Mouse (Mus musculus): ENCODE measurements at regions not wholly inside any gene's neighbourhood (a gene's known extent, or its start where the extent isn't known, plus 50 kb on each side); places are given as distances from the start of the nearest gene placed in this dataset.
"Not testable (repeated sequence)": the region's sequence is repeated elsewhere in the genome, so short reads cannot be mapped to it uniquely, and the experiment has no call there.

DNA sequence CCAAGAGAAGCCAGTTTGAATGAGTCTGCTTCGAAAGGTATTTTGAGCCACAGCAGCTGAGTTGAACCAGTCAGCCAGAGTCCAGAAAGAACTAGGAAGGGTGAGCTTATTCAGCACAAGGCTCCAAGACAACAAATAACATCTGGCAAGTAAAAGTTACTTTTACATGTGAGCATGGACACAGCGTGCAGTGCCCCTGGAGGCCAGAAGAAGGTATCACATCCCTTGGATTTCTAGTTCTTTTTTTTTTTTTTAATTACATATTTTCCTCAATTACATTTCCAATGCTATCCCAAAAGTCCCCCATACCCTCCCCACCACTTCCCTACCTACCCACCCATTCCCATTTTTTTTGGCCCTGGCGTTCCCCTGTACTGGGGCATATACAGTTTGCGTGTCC lies 367.4 kb downstream of the Gm9008 start:
- H3K4me2 ChIP-seq (replicated peaks); H3K9ac ChIP-seq (replicated peaks); H3K36me3 ChIP-seq; H3K27me3 ChIP-seq; H3K27ac ChIP-seq (replicated peaks); H3K4me1 ChIP-seq; H3K4me3 ChIP-seq; ATAC-seq (replicated peaks); H3K9me3 ChIP-seq: not testable (repeated sequence)
- WGBS, result 87% methylated on average over 4 of the region's 4 CpGs

- H3K27ac ChIP-seq (replicated peaks), result no peak overlapping the region
- no peak for ATAC-seq (replicated peaks)
- no peaks in the 10 kb centered on the region for H3K36me3 ChIP-seq
- no peak overlapping the region for H3K4me3 ChIP-seq
- H3K4me1 ChIP-seq, result no peaks in the 10 kb centered on the region
- no peaks in the 10 kb centered on the region for H3K27me3 ChIP-seq
- H3K9ac ChIP-seq (replicated peaks), result no peak overlapping the region
- H3K9me3 ChIP-seq, result no peaks in the 10 kb centered on the region
- no peak overlapping the region for H3K4me2 ChIP-seq (replicated peaks)
Observed at GRCm38 (mm10) chr6:76115758-76116157, 381.8 kb downstream of the Gm9008 start.

DNA sequence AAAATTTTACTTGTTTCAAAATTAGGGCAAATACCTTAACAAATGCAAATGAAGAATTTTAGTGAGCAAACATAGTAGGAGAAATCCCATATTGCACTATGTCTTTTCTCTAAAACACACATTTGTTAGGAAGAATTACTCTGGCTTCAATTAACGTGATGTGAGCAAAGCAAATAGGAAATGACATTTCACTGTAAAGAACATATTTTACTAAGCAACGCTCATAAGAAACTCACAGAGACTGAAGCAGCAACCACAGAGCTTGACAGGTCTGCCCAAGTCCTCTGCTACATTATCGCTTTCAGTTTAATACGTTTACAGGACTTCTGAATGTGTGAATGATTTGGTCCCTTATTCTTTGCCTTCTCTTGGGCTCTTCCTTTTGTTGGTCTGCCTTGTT lies 383.2 kb downstream of the Gm9008 start:
- Histone ChIP-seq H3K4me1 (no peaks in the 10 kb centered on the region), H3K36me3 (no peaks in the 10 kb centered on the region), H3K4me3 (no peak overlapping the region), H3K9me3 (no peaks in the 10 kb centered on the region), H3K4me2 (replicated peaks) (no peak overlapping the region), H3K27me3 (no peaks in the 10 kb centered on the region), H3K9ac (replicated peaks) (no peak overlapping the region), H3K27ac (replicated peaks) (no peak overlapping the region)
- WGBS, result 88% methylated on average over 4 of the region's 4 CpGs
- ATAC-seq (replicated peaks), result no peak

- H3K27me3 ChIP-seq, result no peaks in the 10 kb centered on the region
- H3K27ac ChIP-seq (replicated peaks), result no peak overlapping the region
- ATAC-seq (replicated peaks), result no peak
- H3K9me3 ChIP-seq, result no peaks in the 10 kb centered on the region
- WGBS, result 91% methylated on average over 4 of the region's 4 CpGs
- H3K36me3 ChIP-seq, result no peaks in the 10 kb centered on the region
- H3K4me3 ChIP-seq, result no peak overlapping the region
- no peak overlapping the region for H3K9ac ChIP-seq (replicated peaks)
- no peak overlapping the region for H3K4me2 ChIP-seq (replicated peaks)
- H3K4me1 ChIP-seq, result no peaks in the 10 kb centered on the region
Observed at GRCm38 (mm10) chr6:76065383-76065782, 432.2 kb downstream of the Gm9008 start.

GRCm38 (mm10) chr6:76052652-76053313 lies 444.8 kb downstream of the Gm9008 start:
- H3K9ac ChIP-seq (replicated peaks), result no peak overlapping the region
- peak; percentile 90 for ATAC-seq (replicated peaks)
- no peak overlapping the region for H3K4me2 ChIP-seq (replicated peaks)
- no peaks in the 10 kb centered on the region for H3K9me3 ChIP-seq
- 0 out of 2 replicates have a peak, but pooled peaks cover 6% of the 10 kb centered on the region for H3K4me1 ChIP-seq
- H3K4me3 ChIP-seq, result no peak overlapping the region
- H3K27me3 ChIP-seq, result no peaks in the 10 kb centered on the region
- no peak overlapping the region for H3K27ac ChIP-seq (replicated peaks)
- 3% methylated on average over 2 of the region's 2 CpGs for WGBS
- H3K36me3 ChIP-seq, result no peaks in the 10 kb centered on the region

DNA sequence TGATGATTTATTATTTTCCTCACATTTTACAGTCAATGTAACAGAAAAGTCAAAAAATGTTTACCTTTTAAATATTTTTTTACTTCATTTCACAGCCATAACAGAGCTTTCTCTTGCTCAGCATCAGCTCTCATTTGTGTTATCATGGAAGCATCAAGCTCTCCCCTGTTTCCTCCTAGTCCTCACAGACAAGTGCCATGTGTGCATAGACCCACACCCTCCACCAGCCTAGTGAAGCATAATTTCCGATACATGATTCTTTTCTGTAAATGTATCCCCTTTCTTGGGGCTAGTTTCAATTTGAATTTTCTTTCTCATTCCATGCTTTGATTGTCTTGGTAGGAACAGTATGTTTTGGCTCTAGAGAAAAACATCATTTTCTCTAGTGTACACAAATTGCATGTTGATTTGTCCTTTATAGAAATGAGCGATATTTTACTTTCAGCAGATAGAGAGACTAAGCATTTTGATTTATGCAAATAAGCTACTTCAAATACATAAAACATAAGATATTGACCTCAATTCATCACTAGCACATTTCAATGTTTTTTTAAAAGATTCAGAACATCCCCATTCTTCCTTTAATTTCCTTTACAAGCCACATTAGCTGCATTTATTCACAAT lies 489.7 kb downstream of the Gm9008 start:
- H3K27me3 ChIP-seq, result no peaks in the 10 kb centered on the region
- no peaks in the 10 kb centered on the region for H3K4me1 ChIP-seq
- 0 out of 2 replicates have a peak overlapping the region, but pooled peaks have one; percentile 34 for H3K27ac ChIP-seq (replicated peaks)
- H3K9ac ChIP-seq (replicated peaks), result no peak overlapping the region
- 52% methylated on average over 2 of the region's 2 CpGs for WGBS
- ATAC-seq (replicated peaks), result 0 out of 2 replicates have a peak, but pooled peaks have one; percentile 64
- no peak overlapping the region for H3K4me3 ChIP-seq
- no peaks in the 10 kb centered on the region for H3K9me3 ChIP-seq
- H3K36me3 ChIP-seq, result no peaks in the 10 kb centered on the region
- no peak overlapping the region for H3K4me2 ChIP-seq (replicated peaks)
